Mouse (Mus musculus) G1E (cell line): ENCODE data around the gene Jam3.

Experiments used
- CTCF ChIP-seq: IDR thresholded peaks from 2 replicates; pipeline ENCODE4 v1.5.1; 2012; ENCODE audit warnings: low read depth, low read length, inconsistent platforms, mixed read lengths
- GATA2 ChIP-seq: IDR thresholded peaks from 2 replicates; pipeline ENCODE4 v1.6.1; 2012; ENCODE audit warnings: low read depth, low read length, inconsistent platforms, borderline replicate concordance

GRCm38 (mm10) chr9:27182087-27182486 lies 26.9 kb upstream of the Jam3 start:
- TF ChIP-seq CTCF (no peak), GATA2 (no peak)
